Mouse (Mus musculus): ENCODE measurements at regions not wholly inside any gene's neighbourhood (a gene's known extent, or its start where the extent isn't known, plus 50 kb on each side); places are given as distances from the start of the nearest gene placed in this dataset.

DNA sequence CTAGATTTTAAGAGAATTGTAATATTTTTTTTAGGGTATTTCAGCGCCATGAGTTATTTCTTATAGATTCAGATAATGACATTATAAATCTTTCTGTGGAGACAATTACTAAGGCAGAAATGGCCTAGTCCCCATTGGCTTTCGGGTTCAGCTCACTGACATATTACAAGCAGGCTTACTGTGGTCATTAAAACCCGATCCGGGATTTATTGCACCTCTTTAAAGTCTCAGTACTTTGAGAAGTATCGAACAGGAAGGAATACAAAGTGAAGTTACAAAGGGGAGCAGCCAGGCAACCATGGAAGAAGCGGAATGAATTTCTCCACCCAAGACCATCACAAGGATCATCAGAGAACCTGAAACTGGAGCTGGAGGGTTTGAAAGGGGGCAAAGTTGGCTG, 189.8 kb downstream of the Gm11011 start:
- Histone ChIP-seq H3K4me1 (replicated peaks) (no peaks in the 10 kb centered on the region), H3K9ac (no peak overlapping the region), H3K27ac (replicated peaks) (no peak overlapping the region), H3K4me3 (replicated peaks) (no peak overlapping the region), H3K36me3 (replicated peaks) (no peaks in the 10 kb centered on the region), H3K27me3 (no peaks in the 10 kb centered on the region), H3K9me3 (replicated peaks) (0 out of 2 replicates have a peak, but pooled peaks cover 3% of the 10 kb centered on the region), H3K4me2 (no peak overlapping the region)
- ATAC-seq (ENCODE audit: insufficient read depth): no peak
- WGBS (ENCODE audit: insufficient replicate concordance): 55% methylated on average over 6 of the region's 6 CpGs

DNA sequence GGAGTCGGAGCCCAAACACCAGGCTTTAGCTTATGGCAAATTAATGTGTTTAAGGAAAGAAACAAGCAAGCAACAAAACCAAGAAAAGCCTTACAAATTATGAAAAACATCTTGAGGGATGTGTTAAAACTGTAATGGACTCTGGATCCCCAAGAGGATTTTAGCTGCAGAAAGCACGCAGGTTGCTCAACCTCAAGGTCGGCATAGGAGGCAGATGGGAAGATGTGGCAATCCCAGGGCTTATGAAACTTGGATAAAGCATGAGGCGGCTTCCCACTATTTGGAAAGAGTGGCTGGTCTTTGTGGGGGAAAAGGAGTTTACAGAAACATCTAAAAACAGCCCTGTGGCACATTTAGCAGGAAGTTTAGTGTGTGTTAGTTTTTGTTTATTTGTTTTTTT, 190.5 kb downstream of the Gm11011 start:
- Histone ChIP-seq H3K36me3 (replicated peaks) (no peaks in the 10 kb centered on the region), H3K27ac (replicated peaks) (no peak overlapping the region), H3K4me2 (no peak overlapping the region), H3K4me3 (replicated peaks) (no peak overlapping the region), H3K9me3 (replicated peaks) (peaks cover 3% of the 10 kb centered on the region; the same call in 1 of the 2 replicates), H3K4me1 (replicated peaks) (no peaks in the 10 kb centered on the region), H3K27me3 (no peaks in the 10 kb centered on the region), H3K9ac (no peak overlapping the region)
- 47% methylated on average over 4 of the region's 4 CpGs for WGBS (ENCODE audit: insufficient replicate concordance)
- ATAC-seq (ENCODE audit: insufficient read depth): no peak

DNA sequence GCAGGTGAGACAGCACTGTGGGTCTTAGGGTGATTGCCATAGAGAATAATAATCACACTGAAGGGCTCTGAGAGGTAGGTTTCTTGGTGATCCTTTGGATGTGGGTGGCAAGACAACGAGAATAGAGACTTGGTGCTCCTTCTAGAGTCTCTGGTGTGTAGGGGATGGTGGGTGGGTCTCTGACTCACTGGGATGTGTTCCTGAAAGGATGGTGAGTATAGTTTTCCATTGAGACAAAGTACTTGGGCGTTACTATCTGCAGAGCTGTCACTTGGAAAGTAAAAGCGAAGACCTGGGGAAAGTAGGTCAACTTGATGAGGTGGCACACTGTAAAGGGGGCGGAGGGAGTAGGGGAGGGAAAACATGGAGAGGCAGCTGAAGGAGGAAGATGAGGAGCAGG, 191.3 kb downstream of the Gm11011 start:
- no peak for ATAC-seq (ENCODE audit: insufficient read depth)
- H3K4me1 ChIP-seq (replicated peaks): no peaks in the 10 kb centered on the region
- H3K27me3 ChIP-seq: no peaks in the 10 kb centered on the region
- no peaks in the 10 kb centered on the region for H3K36me3 ChIP-seq (replicated peaks)
- no peak overlapping the region for H3K4me2 ChIP-seq
- no peak overlapping the region for H3K4me3 ChIP-seq (replicated peaks)
- H3K27ac ChIP-seq (replicated peaks): no peak overlapping the region
- H3K9ac ChIP-seq: no peak overlapping the region
- WGBS (ENCODE audit: insufficient replicate concordance): 61% methylated on average over 4 of the region's 4 CpGs
- H3K9me3 ChIP-seq (replicated peaks): no peaks in the 10 kb centered on the region; the same call in 1 of the 2 replicates

DNA sequence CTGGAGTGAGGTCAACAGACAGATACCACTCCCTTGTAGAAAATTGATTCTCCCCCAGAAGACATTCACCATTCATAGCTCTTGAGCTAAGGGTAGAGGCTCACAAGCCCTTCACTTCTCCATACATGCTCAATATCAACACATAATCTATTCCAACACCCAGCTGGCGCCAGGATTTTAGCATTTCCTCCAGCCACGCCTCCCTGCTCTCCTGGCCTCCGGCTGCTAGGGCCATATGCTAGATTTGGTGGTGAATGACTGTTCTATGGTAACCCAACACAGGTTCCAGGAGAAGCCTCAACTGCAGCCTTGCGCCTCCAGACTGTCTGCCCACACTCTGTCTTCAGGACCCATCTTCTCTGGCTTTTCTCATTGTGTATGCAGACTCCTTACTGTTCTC, 197.9 kb downstream of the Gm11011 start:
- no peak overlapping the region for H3K4me2 ChIP-seq
- H3K36me3 ChIP-seq (replicated peaks): no peaks in the 10 kb centered on the region
- H3K4me1 ChIP-seq (replicated peaks): no peaks in the 10 kb centered on the region
- no peak for ATAC-seq (ENCODE audit: insufficient read depth)
- no peaks in the 10 kb centered on the region; the same call in 1 of the 2 replicates for H3K9me3 ChIP-seq (replicated peaks)
- no peak overlapping the region for H3K9ac ChIP-seq
- H3K27ac ChIP-seq (replicated peaks): no peak overlapping the region
- 56% methylated on average over 4 of the region's 4 CpGs for WGBS (ENCODE audit: insufficient replicate concordance)
- no peaks in the 10 kb centered on the region for H3K27me3 ChIP-seq
- no peak overlapping the region for H3K4me3 ChIP-seq (replicated peaks)

DNA sequence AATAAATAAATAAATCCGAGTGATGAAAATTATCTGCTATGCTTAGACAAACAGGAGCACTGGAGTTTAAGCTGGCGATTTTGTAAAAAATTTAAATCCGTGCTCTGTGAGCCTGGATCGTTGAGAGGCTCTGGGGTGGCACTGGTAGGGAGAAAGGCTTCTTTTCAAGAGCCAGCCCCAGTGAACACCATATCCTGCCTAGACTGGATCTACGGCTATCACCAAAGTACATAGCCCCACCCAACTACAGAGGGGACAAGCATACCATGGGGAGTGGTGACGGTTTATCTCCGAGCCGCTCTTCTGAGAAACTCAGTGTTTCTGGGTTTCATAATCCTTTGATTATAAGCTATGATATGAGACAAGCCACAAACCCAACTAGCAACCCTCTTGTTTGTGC, 199.0 kb downstream of the Gm11011 start:
- ATAC-seq (ENCODE audit: insufficient read depth): no peak
- Histone ChIP-seq H3K4me2 (no peak overlapping the region), H3K36me3 (replicated peaks) (no peaks in the 10 kb centered on the region), H3K4me3 (replicated peaks) (no peak overlapping the region), H3K4me1 (replicated peaks) (no peaks in the 10 kb centered on the region), H3K9me3 (replicated peaks) (no peaks in the 10 kb centered on the region; the same call in 1 of the 2 replicates), H3K27ac (replicated peaks) (no peak overlapping the region), H3K9ac (no peak overlapping the region), H3K27me3 (no peaks in the 10 kb centered on the region)
- 74% methylated on average over 8 of the region's 8 CpGs for WGBS (ENCODE audit: insufficient replicate concordance)

DNA sequence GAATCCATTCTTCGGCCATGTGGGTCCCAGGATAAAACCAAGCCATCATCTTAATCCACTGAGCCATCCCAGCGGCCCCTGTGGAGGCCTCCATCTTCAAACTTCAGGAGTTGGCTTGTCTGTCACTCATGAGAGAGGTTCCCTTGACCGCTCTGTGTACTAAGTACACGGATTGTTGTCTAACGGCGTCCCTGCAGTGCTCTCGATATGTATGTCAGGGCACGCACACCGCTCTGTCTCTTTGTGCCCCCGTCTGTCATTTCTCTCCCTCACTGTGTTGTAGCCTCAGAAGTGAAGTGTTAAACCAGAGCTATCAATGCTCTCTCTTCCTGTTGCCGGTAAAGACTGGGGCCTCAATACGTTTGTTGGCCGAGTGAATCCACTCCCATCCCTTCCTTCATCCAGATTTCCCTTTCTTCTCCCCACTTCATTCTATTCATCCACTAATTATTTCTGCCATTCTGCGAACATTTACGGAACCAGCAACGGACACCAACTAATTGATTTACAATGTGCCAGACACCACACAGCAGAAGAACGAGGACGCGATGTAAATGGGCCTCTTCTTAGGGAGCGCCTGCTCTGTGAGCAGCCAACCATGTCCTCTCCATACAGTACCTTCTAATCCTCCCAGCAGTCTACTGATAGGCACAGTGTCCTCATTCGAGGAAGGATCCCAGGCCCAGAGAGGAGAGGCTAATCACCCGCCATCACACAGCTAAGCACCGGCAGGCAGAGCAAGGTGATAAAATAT, 199.6 kb downstream of the Gm11011 start:
- H3K27ac ChIP-seq (replicated peaks): no peak overlapping the region
- H3K36me3 ChIP-seq (replicated peaks): no peaks in the 10 kb centered on the region
- no peaks in the 10 kb centered on the region for H3K27me3 ChIP-seq
- no peaks in the 10 kb centered on the region for H3K4me1 ChIP-seq (replicated peaks)
- 70% methylated on average over 23 of the region's 23 CpGs for WGBS (ENCODE audit: insufficient replicate concordance)
- ATAC-seq (ENCODE audit: insufficient read depth): no peak
- no peak overlapping the region for H3K9ac ChIP-seq
- H3K4me3 ChIP-seq (replicated peaks): no peak overlapping the region
- H3K4me2 ChIP-seq: no peak overlapping the region
- H3K9me3 ChIP-seq (replicated peaks): no peaks in the 10 kb centered on the region; the same call in 1 of the 2 replicates

DNA sequence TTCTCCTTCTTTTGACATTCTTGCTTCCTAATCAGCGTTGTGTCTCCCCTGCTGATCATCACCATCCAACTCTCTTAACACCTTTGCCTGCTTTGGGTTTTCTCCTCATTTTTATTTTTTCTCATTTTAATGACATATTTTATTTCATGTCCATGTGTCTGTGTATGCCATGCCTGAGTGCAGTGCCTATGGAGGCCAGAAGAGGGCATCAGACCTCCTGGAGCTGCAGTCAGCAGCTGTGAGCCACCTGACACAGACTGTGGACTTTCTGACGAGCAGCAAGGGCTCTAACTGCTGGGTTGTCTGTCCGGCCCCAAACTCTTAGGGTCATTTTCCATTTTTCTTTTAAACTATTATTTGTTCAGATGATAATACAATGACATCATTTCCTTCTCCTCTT, 203.8 kb downstream of the Gm11011 start:
- Histone ChIP-seq H3K4me2 (no peak overlapping the region), H3K27ac (replicated peaks) (no peak overlapping the region), H3K9ac (no peak overlapping the region), H3K36me3 (replicated peaks) (no peaks in the 10 kb centered on the region), H3K27me3 (no peaks in the 10 kb centered on the region), H3K4me3 (replicated peaks) (no peak overlapping the region), H3K4me1 (replicated peaks) (no peaks in the 10 kb centered on the region), H3K9me3 (replicated peaks) (no peaks in the 10 kb centered on the region)
- 63% methylated on average over 3 of the region's 3 CpGs for WGBS (ENCODE audit: insufficient replicate concordance)
- ATAC-seq (ENCODE audit: insufficient read depth): no peak

DNA sequence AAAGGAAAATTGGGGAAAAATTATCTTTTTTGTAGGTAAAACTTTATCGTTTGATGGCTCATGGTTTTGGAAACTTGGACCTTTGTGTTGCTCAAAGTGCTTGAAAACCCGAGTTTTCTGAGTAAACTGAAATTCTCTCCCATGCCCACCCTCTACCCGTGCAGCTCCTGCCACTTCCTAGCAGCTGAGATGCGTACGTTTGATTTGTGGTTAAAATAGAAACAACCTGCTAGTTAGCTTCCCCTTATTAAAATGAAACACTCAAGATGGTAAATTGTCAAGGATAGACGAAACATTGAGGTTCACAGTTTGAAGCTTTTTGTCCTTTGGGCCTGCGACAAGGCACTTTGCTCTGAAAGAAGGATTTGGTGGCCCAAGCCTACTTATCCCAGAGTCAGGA, 214.5 kb downstream of the Gm11011 start:
- H3K9me3 ChIP-seq (replicated peaks): no peaks in the 10 kb centered on the region
- H3K4me3 ChIP-seq (replicated peaks): no peak overlapping the region
- ATAC-seq (ENCODE audit: insufficient read depth): no peak
- WGBS (ENCODE audit: insufficient replicate concordance): 52% methylated on average over 7 of the region's 7 CpGs
- no peaks in the 10 kb centered on the region for H3K4me1 ChIP-seq (replicated peaks)
- no peak overlapping the region for H3K27ac ChIP-seq (replicated peaks)
- no peaks in the 10 kb centered on the region for H3K27me3 ChIP-seq
- no peak overlapping the region for H3K9ac ChIP-seq
- no peaks in the 10 kb centered on the region for H3K36me3 ChIP-seq (replicated peaks)
- no peak overlapping the region for H3K4me2 ChIP-seq

DNA sequence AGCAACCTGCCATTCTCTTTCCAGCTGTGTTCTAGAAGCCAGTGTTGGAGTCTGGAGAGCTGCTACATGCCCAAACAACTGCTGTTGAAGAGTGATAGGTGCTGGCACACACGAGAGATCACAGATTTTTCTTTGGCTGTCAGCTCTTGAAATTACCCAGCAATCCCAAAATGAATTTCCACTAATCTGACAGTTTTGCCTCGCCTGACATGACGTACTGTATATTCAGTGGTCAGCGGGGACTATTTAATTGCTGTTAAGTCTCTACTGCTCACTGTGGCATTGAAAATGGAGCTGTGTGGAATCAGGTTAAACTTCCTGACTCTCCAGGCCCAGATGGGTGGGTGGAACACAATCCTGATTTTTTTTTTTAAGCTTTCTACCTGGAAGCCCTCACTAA, 222.5 kb downstream of the Gm11011 start:
- 53% methylated on average over 4 of the region's 4 CpGs for WGBS (ENCODE audit: insufficient replicate concordance)
- ATAC-seq (ENCODE audit: insufficient read depth): no peak
- no peaks in the 10 kb centered on the region for H3K4me1 ChIP-seq (replicated peaks)
- no peak overlapping the region for H3K4me3 ChIP-seq (replicated peaks)
- no peaks in the 10 kb centered on the region for H3K36me3 ChIP-seq (replicated peaks)
- peaks cover 4% of the 10 kb centered on the region; the same call in 1 of the 2 replicates for H3K9me3 ChIP-seq (replicated peaks)
- no peaks in the 10 kb centered on the region for H3K27me3 ChIP-seq
- no peak overlapping the region for H3K9ac ChIP-seq
- no peak overlapping the region for H3K4me2 ChIP-seq
- no peak overlapping the region for H3K27ac ChIP-seq (replicated peaks)

DNA sequence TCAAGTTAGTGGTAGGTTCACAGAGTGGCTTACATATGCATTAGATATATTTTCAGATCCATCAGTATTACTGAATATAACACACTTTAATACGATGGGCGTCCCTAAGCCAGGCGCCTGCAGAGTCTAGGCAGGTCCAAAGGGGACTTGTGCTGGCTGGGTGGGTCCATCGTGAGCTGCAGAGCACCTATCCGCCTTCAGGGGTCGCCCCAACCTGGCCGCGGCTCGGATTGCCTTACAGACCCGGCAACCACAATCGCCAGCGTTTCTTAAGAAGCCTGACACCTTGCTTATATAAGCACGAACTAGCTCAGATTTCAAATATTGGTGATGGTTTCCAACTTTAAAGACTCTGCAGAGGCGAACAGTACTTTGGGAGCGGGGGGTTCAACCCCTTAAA, 227.3 kb downstream of the Gm11011 start:
- whole genome bisulfite sequencing (ENCODE audit: insufficient replicate concordance): 17% methylated on average over 15 of the region's 15 CpGs
- Histone ChIP-seq H3K36me3 (replicated peaks) (no peaks in the 10 kb centered on the region), H3K27me3 (no peaks in the 10 kb centered on the region), H3K9ac (no peak overlapping the region), H3K4me2 (0 out of 2 replicates have a peak overlapping the region, but pooled peaks have one; percentile 26), H3K9me3 (replicated peaks) (no peaks in the 10 kb centered on the region), H3K27ac (replicated peaks) (no peak overlapping the region), H3K4me1 (replicated peaks) (no peaks in the 10 kb centered on the region), H3K4me3 (replicated peaks) (no peak overlapping the region)
- ATAC-seq (ENCODE audit: insufficient read depth): no peak

DNA sequence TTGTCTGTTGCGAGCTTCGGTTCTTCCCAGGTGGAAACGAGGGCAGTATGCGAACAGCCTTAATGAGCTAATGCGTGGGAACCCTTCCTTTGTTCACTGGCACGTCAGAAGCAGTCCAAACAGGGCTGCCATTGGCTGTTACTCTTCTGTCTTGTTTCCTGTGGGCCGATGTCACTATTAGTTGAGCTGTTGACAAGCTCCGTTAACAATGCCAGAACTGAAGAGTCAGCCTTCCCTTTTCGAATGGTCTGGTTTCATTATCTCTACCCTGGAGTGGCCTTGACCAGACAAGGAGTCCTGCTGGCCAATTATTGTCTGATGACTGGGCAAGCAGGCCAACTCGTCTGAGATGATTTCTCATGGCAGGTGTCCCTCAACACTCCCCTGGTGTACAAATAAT, 230.1 kb downstream of the Gm11011 start:
- Histone ChIP-seq H3K36me3 (replicated peaks) (no peaks in the 10 kb centered on the region), H3K27me3 (no peaks in the 10 kb centered on the region), H3K9me3 (replicated peaks) (no peaks in the 10 kb centered on the region), H3K4me1 (replicated peaks) (no peaks in the 10 kb centered on the region), H3K27ac (replicated peaks) (no peak overlapping the region), H3K4me2 (no peak overlapping the region), H3K9ac (no peak overlapping the region), H3K4me3 (replicated peaks) (no peak overlapping the region)
- WGBS (ENCODE audit: insufficient replicate concordance): 57% methylated on average over 10 of the region's 10 CpGs
- ATAC-seq (ENCODE audit: insufficient read depth): no peak

DNA sequence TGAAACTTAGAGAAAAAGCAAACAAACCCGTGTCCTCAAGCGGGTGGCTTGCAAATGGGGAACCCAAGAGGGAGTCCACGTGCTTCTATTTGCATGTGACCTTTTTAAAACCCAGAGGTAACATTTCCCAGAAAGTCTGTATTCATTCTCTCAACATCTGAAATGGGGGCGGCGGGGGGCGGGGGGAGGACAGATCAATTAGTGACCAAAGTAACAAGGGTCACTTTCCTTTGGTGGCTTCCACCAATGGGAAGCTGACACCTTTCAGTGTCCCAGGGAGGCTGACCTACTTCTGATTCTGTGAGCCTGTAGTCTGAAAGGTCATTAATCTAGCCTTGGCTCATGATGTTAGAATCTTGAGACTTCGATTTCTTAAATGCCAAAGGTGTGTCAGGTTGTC, 236.0 kb downstream of the Gm11011 start:
- peak; percentile 54; the same call in 1 of the 2 replicates for ATAC-seq (ENCODE audit: insufficient read depth)
- Histone ChIP-seq H3K4me2 (no peak overlapping the region), H3K9ac (no peak overlapping the region), H3K4me3 (replicated peaks) (no peak overlapping the region), H3K27me3 (no peaks in the 10 kb centered on the region), H3K9me3 (replicated peaks) (0 out of 2 replicates have a peak, but pooled peaks cover 9% of the 10 kb centered on the region), H3K36me3 (replicated peaks) (no peaks in the 10 kb centered on the region), H3K27ac (replicated peaks) (no peak overlapping the region), H3K4me1 (replicated peaks) (no peaks in the 10 kb centered on the region)
- WGBS (ENCODE audit: insufficient replicate concordance): 63% methylated on average over 7 of the region's 7 CpGs
